Mouse (Mus musculus) kidney, adult 18-20 months (tissue): ENCODE measurements around the gene Usp37.
A peak's percentile ranks its signal among the peaks of the same experiment; 100 is the strongest.
"Not testable (repeated sequence)": the region's sequence is repeated elsewhere in the genome, so short reads cannot be mapped to it uniquely, and the experiment has no call there.

ENCODE experiments used
- DNase-seq: peaks from one replicate; pipeline ENCODE4 v3.0.0; 2021

The Usp37 gene

DNA sequence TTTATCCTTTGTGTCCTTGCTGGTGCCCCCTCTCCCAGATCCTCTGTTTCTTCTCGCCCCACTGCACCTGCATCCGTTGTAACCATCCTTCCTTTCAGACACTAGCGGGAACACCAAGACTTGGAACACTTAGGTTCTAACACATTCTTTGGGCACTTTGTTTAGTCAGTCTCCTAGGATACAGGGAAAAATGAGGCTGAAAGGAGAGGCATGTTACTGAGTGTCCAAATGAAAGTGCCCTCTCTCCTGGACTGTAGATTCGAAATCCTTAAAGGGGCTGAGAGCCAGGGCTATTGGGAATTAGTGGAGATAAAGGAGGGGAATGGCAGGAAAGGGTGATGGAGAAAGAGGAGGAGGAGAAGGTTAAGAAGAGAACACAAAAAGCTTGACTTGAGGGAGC lies at the start of gene Usp37:
TSS of gene Usp37 (minus strand) at position 101 of the 400 bp plus-strand sequence.
- no peak for DNase-seq

DNA sequence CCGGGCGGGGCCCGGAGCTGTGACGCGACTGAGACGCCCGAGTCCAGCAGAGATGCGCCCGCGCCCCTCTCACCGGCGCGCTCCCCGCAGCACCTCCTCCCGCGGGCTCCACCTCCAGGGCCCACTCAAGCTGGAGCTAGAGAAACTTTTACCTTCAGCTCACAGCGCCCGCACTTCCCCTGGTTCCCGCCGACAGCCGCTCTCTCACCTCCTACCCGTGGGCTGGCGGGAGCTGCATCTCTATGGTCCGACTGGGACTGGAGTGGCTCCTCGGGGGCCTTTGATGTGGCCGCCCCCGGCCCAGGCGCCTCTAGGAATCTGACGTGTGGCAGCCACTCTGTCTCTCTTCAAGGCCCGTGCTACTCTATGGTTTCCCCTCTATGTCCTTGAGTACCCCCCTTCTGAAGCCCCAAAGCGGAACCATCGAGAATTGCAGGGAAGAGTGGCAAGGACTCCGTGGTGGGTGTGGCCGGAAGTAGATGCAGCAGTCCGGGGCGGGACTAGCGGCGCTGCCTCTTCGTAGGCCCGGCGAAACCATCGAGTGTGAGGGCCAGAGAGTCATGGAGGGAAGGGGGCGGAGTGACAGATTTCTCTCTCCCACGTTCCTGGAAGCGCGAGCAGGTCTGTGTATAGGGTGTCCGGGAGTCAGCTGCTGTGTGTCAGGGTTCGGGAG lies 43.8 kb upstream of the Usp37 start, which contains the start of the genes Zfp142 and Bcs1l:
TSS of gene Zfp142 (minus strand) at position 474 of the 673 bp plus-strand sequence.
TSS of gene Bcs1l (plus strand) at position 517 of the 673 bp plus-strand sequence.
- DNase-seq: peak; percentile 98

DNA sequence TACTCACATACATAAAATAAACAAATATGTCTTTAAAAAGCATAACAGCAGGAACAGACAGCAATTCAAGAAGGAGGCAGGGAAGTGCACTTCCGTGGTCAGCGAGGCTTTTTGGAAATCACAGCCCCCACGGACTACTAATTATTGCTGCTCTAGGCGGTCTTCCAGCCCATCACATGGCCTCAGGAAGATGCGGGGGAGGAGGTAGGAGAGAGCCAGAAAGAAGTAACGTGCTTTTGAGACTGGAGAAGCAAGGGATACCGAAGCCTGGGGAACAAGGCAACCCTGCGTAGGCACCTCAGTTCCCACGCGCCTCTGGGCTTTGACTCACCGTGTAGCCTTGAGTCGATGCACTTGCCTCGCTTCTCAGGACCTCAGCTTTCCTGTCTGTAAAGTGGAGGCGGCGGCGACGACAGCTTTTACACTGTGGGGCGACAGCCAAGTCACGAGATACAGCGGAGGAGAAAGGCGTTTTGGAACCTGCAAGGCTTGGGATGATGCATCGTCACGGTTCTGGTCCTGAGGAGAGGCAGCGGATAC lies 43.2 kb upstream of the Usp37 start:
- no peak for DNase-seq

DNA sequence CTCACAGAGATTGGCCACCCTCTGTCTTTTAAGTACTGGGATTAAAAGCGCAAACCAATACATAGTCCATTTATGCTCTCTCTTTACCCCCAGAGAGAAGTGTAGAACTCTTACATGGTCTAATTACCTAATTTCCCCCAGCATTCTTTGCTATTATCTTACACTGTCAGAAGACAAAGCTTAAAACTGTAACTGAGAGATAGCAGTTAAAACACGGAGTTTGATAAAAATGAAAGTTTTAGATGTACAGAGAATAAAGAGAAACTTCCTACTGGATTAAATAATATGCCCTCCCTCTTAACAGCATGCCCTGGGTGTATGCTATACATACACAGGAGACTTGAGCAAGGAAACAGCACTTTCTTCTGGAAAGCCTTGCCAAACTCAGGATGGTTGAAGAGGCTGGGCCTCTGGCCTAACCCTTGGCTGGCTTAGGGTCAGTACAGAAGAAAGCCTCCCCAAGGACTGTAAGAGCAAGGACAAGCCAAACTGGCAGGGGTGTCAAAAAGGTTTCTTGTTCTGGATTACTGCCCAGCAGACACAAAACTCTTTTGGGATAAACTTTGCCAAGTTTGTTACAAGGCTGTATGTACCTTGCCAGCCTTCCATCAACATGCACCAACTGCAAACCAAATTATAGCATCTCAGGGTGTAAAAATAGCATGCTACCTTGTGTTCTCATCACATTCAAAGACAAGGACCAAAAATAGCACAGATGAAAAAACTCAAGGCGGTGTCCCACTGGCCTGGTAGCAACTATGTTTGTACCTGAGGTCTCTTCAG lies 40.7 kb upstream of the Usp37 start:
- DNase-seq: no peak

DNA sequence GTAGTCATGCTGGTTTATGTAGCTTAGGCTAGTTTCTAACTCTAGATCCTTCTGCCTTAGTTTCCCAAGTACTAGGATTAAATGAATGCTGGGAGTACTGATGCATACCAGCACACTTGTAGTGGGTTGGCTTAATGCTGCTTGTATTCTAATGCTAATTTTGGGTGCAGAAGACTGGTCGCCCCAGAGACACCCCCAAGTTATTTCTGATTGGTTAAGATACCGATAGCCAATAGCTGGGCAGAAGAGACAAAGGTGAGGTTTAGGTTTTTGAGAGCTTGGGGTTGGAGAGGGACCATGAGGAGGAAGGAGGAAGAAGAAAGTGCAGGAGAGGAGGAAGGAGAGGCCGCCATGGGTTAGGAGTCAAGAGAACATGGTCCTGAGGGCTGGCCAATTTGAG lies 38.5 kb upstream of the Usp37 start:
- DNase-seq: no peak

DNA sequence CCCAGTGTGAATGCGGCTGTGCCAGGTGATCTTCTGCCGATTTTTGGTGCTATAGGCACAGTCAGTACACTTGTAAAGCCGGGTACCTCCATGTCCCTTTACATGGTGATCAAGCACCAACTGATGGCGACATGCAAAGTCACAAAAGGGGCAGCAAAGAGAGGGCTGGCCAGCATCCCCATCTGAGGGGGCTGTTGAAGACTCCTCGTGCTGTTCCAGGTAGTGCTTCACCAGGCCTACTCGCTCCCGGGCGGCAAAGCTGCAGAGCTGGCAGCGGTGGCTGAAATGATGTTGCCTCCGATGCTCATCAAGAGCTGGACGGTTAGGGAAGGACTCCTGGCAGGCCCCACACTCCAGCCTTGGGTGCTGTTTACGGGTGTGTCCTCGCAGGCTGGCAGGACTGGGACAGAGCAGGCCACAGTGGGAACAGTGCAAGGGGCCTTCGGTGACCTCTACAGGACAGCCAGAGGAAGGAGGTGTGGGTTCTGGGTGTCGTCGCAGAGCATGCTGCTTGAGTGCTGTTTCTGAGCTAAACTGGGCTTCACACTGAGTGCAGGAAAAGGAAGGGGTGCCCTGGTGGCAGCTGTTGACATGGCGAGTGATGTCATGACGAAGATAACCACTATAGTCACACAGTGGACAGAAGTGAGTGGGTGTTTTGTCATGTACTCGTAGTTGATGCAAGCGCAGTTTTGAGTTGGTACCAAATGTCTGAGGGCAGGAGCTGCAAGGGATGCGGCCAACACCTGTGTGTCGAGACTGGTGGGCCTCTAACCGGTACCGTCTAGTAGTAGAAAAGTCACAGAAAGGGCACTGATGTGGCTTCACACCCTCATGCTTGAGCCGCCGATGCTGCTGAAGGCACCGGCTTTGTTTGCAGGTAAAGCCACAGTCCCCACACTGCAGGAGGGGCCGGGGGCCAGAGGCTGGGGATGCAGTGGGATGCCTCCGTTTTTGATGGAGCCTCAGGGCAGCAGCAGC lies 25.9 kb upstream of the Usp37 start:
- no peak for DNase-seq

DNA sequence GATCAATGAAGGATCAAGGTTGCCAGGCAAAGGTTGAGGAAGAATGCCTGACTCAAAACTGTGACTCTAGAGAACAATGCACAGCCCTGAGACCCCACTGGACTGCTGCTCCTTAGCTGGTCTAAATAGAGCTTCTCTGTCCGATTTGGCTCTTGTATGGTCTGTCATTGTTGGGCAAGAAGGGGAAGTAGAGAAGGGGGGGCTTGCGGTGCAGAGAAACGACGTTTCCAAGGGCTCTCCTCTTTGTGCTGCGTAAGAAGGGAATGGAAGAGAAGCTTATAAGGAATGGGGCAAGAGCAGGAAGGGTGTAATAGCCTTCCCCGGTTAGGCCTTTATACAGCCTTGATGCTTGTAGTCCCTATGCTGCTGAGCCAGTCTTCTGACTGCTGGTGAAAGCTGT lies 21.8 kb upstream of the Usp37 start:
- no peak for DNase-seq

DNA sequence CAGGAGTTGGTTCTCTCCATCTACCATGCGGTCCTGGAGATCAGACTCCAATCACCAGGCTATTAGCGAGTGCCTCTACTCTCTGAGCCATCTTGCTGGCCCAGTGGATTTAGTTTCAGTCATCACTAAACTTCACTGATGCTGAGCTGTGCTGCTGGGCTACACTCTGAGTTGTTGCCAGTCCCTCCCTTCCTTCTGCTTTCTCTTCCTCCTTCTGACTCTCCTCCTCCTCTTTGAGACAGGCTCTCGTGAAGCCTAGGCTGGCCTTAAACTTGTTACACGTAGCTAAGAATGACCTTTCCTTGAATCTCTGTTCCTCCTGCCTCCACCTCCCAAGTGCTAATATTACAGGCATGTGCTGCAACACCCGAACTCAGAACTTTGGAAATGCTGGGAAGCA lies 15.0 kb upstream of the Usp37 start:
- no peak for DNase-seq

DNA sequence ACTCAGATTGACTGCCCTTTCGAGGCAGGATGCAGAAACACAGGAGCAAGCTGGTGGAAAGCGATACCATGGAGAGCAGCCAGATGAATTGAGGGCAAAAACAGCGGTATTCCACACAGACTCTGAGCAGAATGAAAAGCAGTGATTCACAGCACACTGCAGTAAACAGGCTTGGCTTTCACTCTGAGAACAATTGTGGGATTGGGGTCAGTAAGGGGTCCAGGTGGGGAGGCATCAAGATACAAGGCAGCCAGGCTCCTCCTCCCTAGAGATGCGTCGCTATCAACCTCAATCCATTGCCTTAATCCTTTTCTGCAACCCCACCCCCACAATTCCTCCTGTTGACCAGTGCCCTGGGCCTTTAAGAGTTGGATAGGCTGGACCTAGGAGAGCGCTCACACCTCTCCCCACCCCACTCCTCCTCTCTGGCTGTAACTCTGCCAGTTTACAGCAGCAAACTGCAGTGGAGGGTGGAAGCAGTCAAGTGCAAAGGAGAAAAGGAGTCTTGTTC lies 1.6 kb downstream of the Usp37 start, which contains the start of gene Plcd4:
TSS of gene Plcd4 (plus strand) at position 438 of the 511 bp plus-strand sequence.
- peak; percentile 29 for DNase-seq

DNA sequence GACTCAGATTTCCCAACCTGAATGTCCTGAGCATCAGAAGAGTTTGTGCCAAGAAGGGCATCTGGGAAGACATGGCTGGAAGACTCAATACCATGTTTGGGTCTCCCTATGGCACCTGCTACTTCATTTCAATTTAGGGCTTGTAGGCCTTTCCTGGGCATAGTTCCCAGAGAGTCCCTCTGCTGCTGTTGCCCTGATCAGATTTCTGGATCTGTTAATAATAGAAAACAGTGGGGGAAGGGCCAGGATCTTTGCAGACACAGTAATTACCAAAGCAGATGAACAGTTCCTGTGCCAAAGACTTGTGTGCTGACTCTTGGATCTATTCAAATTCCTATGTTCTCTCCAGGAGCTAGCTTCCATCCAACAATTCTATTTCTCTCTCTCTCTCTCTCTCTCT lies 5.4 kb downstream of the Usp37 start:
- DNase-seq: no peak

DNA sequence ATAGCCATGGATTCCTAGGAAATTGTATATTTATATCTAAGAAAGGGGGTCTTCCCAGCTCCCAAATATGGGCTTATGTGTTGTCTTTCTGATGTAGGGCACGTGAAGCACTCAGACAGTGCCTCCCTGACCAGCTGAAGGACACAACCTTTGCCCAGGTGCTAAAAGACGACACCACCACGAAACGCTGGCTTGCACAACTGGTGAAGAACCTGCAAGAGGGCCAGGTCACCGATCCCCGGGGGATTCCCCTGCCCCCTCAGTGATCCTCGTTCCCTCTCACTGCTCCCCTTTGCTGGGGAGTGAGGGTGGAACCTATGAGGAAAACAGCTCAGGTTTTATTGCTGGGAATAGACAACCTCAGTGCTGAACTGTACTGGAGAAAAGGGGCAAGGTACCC lies 15.5 kb downstream of the Usp37 start:
- no peak for DNase-seq

DNA sequence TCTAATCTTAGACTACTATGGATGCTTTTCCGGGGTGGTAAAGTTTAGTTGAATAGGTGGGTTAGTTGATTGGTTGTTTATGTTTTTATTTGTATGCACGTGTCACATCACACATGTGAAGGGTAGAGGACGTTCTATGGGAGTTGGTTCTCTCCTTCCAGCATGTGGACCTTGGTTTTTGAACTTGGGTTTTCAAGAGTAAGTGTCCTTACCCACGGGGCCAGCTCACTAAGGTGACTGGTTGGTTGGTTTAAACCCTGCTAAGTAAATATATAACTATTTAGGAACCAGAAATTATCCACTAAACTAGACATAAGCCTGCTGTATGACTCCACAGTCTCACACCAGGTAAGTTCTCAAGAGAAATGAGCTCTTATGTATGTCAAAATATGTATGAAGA lies 19.3 kb downstream of the Usp37 start:
- DNase-seq: no peak

DNA sequence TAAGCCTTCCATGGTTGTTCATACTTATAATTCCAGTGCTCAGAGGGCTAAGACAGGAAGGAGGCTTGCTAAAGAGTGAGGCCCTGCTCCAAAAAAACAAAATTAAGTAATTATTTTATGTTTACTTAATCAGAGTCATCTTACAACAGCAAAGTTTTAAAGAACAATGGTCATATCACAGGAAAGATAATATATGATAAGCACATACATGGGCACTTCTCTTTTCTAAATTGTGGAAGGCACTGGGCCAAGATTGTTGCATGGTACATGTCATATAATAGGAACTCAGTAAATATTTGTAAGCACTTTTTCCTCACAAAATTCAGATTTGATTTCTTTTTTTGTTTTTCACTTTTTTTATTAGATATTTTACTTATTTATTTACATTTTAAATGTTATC lies 24.2 kb downstream of the Usp37 start:
- DNase-seq: no peak

DNA sequence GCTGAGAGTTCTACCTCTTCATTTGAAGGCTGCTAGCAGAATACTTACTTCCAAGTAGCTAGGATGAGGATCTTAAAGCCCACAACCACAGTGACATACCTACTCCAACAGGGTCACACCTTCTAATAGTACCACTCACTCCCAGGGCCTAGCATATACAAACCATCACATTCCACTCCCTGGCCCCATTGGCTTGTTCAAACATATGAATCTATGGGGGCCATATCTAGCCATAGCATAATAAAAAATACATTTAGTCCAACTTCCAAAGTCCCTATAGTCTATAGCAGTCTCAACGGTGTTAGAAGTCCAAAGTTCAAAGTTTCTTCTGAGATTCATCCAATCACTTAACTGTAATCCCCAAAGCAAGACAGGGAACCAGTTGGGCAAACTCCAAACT lies 31.1 kb downstream of the Usp37 start:
- DNase-seq: not testable (repeated sequence)

DNA sequence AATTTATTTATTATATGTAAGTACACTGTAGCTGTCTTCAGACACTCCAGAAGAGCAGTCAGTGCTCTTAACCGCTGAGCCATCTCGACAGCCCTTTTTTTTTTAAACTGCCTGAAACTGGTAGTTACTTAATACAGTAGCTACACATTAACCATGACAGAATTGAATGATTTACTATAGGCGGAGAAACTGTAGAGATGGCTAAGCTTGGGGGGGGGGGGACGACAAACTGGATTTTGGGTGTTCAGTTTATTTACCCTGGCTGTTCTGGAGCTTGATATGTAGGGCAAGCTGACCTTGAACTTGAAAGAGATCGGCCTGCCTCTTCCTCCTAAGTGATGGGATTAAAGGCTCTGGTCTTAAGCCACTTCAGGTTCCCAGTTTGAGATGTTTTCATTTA lies 32.8 kb downstream of the Usp37 start:
- no peak for DNase-seq

DNA sequence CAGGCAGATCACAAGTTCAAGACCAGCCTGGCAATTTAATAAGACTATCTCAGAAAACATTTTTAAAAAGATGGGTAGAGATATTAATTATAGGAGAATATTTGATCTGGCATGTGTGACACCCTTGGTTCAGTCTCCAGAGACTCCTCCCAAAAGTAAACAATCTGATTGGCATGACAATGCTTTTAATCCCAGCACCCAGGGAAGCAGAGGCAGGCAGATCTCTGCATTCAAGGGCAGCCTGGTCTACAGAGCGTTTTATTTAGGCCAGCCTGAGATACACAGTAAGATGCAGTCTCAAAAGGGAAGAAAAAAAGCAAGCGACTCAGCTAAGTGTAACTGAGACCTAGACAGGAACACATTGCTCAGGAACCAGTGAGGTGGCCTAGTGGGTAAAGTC lies 36.3 kb downstream of the Usp37 start:
- no peak for DNase-seq

DNA sequence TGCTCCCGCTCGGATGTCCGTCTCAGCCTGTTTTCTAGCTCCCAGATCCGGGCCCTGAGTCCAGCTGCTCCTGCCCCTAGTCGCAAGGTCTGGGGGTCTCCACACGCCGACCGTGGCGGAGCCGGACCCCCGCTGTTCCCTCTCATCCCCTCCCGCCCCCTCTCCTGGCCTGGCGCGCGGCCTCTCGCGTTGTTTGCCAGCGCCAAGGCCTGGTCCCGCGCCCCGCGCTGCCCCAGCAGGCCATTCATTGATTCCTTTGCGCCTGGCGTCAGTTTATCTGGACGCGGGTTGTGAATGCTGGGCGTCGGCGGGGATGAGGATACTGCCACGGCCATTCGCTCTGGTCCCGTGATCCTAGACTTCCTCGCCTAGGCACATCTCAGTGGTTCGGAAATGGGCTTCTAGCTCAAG lies 37.6 kb downstream of the Usp37 start:
- DNase-seq: no peak

DNA sequence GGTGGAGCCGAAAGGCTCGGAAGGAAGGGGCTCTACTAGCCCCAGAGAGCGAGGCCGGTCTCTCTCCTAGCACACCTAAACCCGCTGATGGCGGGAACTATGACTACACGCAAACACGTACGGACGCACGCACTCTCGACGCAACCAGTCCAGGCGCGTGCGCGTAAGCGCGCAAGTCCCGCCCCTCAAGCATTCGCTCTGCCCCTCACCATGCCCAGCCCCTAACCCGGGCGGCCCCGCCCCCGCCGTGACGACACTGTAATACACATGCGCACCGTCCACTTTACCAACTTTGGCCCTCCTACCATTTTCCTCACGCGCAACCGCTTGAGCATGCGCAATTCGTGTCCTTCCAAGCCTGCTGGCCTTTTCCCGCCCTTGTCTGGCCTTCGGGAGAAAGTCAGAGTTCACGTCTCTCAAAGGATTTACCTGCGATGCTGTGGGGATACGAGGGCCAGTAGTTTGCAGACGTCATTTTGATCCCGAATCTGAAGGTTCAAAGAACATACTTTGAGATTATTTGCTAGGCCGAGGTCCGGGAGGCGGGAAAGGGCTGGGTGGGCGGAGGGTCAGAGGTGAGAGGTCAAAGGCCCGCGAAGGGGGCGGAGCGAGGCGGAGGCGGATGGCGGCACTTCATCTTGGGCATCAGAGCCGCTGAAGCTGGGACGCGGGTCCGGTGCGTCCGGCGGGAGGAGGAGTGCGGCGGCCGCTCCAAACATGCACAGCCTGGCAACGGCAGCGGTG lies 38.2 kb downstream of the Usp37 start, which contains the start of gene Cnot9:
TSS of gene Cnot9 (plus strand) at position 338 of the 744 bp plus-strand sequence.
- peak; percentile 100 for DNase-seq

DNA sequence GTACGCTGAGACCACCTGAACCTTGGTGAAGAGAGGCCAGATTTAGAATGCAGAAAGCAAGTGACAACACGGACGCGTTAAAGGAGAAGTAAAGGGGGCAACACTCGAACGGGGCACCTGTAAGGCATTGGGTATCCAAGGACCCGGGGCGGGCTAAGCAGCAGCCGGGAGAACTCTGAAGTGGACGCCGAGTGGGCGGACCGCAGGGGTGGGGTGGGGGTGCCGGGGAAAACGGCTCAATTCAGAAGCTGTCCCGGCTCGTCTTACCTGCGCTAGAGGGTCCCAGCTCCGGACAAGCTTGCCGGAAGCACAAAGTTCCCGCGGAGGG lies 38.7 kb downstream of the Usp37 start:
- no peak for DNase-seq

DNA sequence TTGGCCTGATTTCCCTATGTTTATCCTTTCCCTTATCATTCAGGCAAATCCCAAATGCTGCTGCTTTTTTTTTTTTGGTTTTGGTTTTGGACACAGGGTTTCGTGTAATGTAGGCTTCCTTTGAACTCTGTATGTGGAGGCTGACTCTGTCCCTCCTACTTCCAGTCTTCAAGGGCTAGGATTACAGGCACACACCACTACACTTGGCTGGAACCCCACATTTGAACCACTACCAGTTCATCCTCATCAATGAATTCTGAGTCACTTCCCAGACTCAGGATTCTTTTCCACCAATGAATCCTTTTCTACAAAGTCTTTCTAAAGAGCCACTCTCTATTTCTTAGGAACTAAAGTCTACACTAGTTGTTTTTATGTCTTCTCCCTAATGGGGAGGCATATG lies 43.0 kb downstream of the Usp37 start:
- no peak for DNase-seq

DNA sequence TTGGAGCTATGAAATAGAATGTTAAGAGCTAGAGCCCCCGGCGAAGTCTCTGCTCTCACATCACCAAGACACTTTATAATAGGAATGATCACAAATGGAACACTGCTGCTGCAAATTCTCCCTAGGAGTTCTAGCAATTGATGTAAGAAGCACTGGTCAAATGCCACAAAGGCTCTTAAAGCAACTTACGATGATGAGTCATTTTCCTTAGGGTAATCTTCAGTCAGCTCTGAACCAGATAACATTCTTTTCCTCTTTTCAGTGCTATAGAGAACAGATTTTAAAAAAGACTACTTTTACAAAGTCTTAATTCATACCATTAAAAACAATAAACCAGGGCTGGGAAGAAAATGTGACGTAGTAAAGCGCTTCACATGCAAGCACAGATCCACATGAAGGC lies 58.3 kb downstream of the Usp37 start:
- DNase-seq: no peak

DNA sequence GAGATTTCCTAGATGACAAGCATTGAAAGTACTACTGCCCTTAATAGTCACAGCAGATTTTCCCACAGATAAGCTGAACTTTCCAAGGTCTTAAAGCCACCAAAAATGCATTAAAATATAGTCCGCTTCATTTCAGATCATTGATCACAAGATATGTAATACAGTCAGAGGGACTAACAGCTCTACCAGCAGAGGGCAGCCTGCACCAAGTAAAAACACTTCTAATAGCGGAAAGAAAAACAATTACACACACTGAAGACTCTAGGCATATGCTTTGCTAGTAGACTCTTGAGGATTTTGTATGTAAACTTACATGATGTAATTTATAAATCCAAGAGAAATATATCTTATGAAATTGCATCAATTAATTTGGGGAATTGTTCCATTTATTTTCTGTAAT lies 83.8 kb downstream of the Usp37 start:
- peak; percentile 53 for DNase-seq
